Mouse (Mus musculus) kidney, postnatal 0 days (tissue): Measurements from ENCODE around the gene Rbms1. TPM values are rescaled to one million over a fixed set of nuclear protein-coding genes. Genes with fewer than 3 reads are reported as not detected.
A peak's percentile ranks its signal among the peaks of the same experiment; 100 is the strongest.

ENCODE experiments used
- ATAC-seq: fragments of 200-750 bp; cut with Nextera tagmentation; replicated peaks from 2 replicates; pipeline ENCODE4 v1.8.0; 2017; ENCODE audit warnings: low read depth, moderate number of reproducible peaks, moderate TSS enrichment, moderate library complexity; ENCODE audit not compliant: low FRiP score
- DNase-seq: peaks from one replicate; pipeline ENCODE4 v3.0.0-alpha.2; 2016; ENCODE audit warnings: low spot score
- H3K27ac ChIP-seq: fragments of 300-500 bp; sonication (generic); 2 replicates; pipeline ENCODE4 v1.5.1; 2014; ENCODE audit warnings: mild to moderate bottlenecking
- H3K27me3 ChIP-seq: fragments of 300-500 bp; sonication (generic); 2 replicates; pipeline ENCODE4 v1.6.1; 2014; ENCODE audit warnings: low read length, mixed read lengths; ENCODE audit not compliant: insufficient read depth
- H3K36me3 ChIP-seq: fragments of 300-500 bp; sonication (generic); 2 replicates; pipeline ENCODE4 v1.6.1; 2014; ENCODE audit warnings: low read length, mixed read lengths; ENCODE audit not compliant: insufficient read depth
- H3K4me1 ChIP-seq: fragments of 300-500 bp; sonication (generic); replicated peaks from 2 replicates; pipeline ENCODE4 v1.6.1; 2014; ENCODE audit warnings: antibody characterized with exemption, low read length, mixed read lengths; ENCODE audit not compliant: insufficient read depth
- H3K4me2 ChIP-seq: fragments of 300-500 bp; sonication (generic); 2 replicates; pipeline ENCODE4 v1.6.1; 2014; ENCODE audit warnings: mild to moderate bottlenecking, low read length, moderate library complexity, mixed read lengths
- H3K4me3 ChIP-seq: fragments of 300-500 bp; sonication (generic); replicated peaks from 2 replicates; pipeline ENCODE4 v1.5.1; 2014; ENCODE audit warnings: low read depth, low read length
- H3K9ac ChIP-seq: fragments of 300-500 bp; sonication (generic); 2 replicates; pipeline ENCODE4 v1.6.1; 2014; ENCODE audit warnings: low read depth, low read length
- H3K9me3 ChIP-seq: fragments of 300-500 bp; sonication (generic); replicated peaks from 2 replicates; pipeline ENCODE4 v1.6.1; 2016; ENCODE audit warnings: low read length, inconsistent platforms, mixed read lengths
- CTCF ChIP-seq: IDR thresholded peaks from 2 replicates; pipeline ENCODE4 v1.5.1; 2016; ENCODE audit warnings: antibody characterized with exemption, low read depth, mild to moderate bottlenecking, moderate library complexity
- WGBS: fragments of 180-500 bp; shearing (Covaris S2); extraction: QIAGEN DNeasy Blood & Tissue Kit; methylation state at CpG from one replicate; pipeline ENCODE4 v1.1.7; 2014; 5-methylcytosine and 5-hydroxymethylcytosine counted together
- polyA plus RNA-seq: library from polyadenylated mRNA; unstranded; fragments of >200 nt; fragmentation: Nextera tagmentation; extraction: Ambion mirVana; gene quantifications from 2 replicates; pipeline ENCODE4 v1.2.1, GENCODE M21; 2015

Rbms1 gene
- polyA plus RNA-seq, 1 experiment from 2014 or later = 92.5 TPM

- TF ChIP-seq CTCF = no peak
- Histone ChIP-seq H3K27me3 (no peaks in the 10 kb centered on the region), H3K9me3 (no peaks in the 10 kb centered on the region), H3K36me3 (no peaks in the 10 kb centered on the region), H3K9ac (no peak overlapping the region), H3K4me1 (peaks cover 17% of the 10 kb centered on the region; the same call in 1 of the 2 replicates), H3K4me2 (no peak overlapping the region), H3K4me3 (no peak overlapping the region), H3K27ac (no peak overlapping the region)
- ATAC-seq = no peak
- DNase-seq = no peak
- 58% methylated on average over 4 of the region's 4 CpGs for WGBS
These were observed 94.8 kb downstream of the Rbms1 start for GRCm38 (mm10) chr2:60868060-60868662.

GRCm38 (mm10) chr2:60867304-60867703 is 95.7 kb downstream of the Rbms1 start:
- H3K27ac ChIP-seq = no peak overlapping the region
- H3K4me2 ChIP-seq = no peak overlapping the region
- H3K27me3 ChIP-seq = no peaks in the 10 kb centered on the region
- H3K36me3 ChIP-seq = no peaks in the 10 kb centered on the region
- TF ChIP-seq CTCF = no peak
- no peak for ATAC-seq
- H3K4me3 ChIP-seq = no peak overlapping the region
- WGBS = 85% methylated on average over 8 of the region's 8 CpGs
- no peaks in the 10 kb centered on the region for H3K9me3 ChIP-seq
- no peak overlapping the region for H3K9ac ChIP-seq
- H3K4me1 ChIP-seq = peaks cover 17% of the 10 kb centered on the region; the same call in 1 of the 2 replicates
- no peak for DNase-seq

- Histone ChIP-seq H3K4me2 (no peak overlapping the region), H3K4me3 (no peak overlapping the region), H3K9ac (no peak overlapping the region), H3K27ac (no peak overlapping the region), H3K36me3 (no peaks in the 10 kb centered on the region), H3K9me3 (no peaks in the 10 kb centered on the region), H3K27me3 (no peaks in the 10 kb centered on the region), H3K4me1 (peaks cover 12% of the 10 kb centered on the region; the same call in 1 of the 2 replicates)
- TF ChIP-seq CTCF = no peak
- 21% methylated on average over 1 of the region's 1 CpGs for WGBS
- DNase-seq = no peak
- no peak for ATAC-seq
These were observed 97.1 kb downstream of the Rbms1 start for GRCm38 (mm10) chr2:60865869-60866268.

- DNase-seq = no peak
- H3K36me3 ChIP-seq = no peaks in the 10 kb centered on the region
- H3K4me3 ChIP-seq = no peak overlapping the region
- H3K9me3 ChIP-seq = no peaks in the 10 kb centered on the region
- no peaks in the 10 kb centered on the region for H3K27me3 ChIP-seq
- no peak for TF ChIP-seq CTCF
- no peak overlapping the region for H3K4me2 ChIP-seq
- WGBS = 17% methylated on average over 5 of the region's 5 CpGs
- no peak overlapping the region for H3K9ac ChIP-seq
- no peak for ATAC-seq
- no peak overlapping the region for H3K27ac ChIP-seq
- peaks cover 9% of the 10 kb centered on the region; the same call in 1 of the 2 replicates for H3K4me1 ChIP-seq
These were observed 98.0 kb downstream of the Rbms1 start for GRCm38 (mm10) chr2:60864977-60865376.

GRCm38 (mm10) chr2:60864256-60864795 is 98.7 kb downstream of the Rbms1 start:
- H3K27me3 ChIP-seq = no peaks in the 10 kb centered on the region
- no peak for TF ChIP-seq CTCF
- H3K27ac ChIP-seq = 0 out of 2 replicates have a peak overlapping the region, but pooled peaks have one; percentile 25
- 0 out of 2 replicates have a peak, but pooled peaks cover 4% of the 10 kb centered on the region for H3K36me3 ChIP-seq
- no peak overlapping the region for H3K4me2 ChIP-seq
- H3K9me3 ChIP-seq = no peaks in the 10 kb centered on the region
- no peak for DNase-seq
- WGBS = 64% methylated on average over 5 of the region's 5 CpGs
- H3K4me3 ChIP-seq = no peak overlapping the region
- ATAC-seq = no peak
- no peak overlapping the region for H3K9ac ChIP-seq
- peaks cover 9% of the 10 kb centered on the region; the same call in 1 of the 2 replicates for H3K4me1 ChIP-seq

GRCm38 (mm10) chr2:60863827-60864226 is 99.2 kb downstream of the Rbms1 start:
- no peaks in the 10 kb centered on the region for H3K9me3 ChIP-seq
- no peak overlapping the region for H3K27ac ChIP-seq
- no peak for TF ChIP-seq CTCF
- 81% methylated on average over 2 of the region's 2 CpGs for WGBS
- H3K4me3 ChIP-seq = no peak overlapping the region
- H3K4me2 ChIP-seq = no peak overlapping the region
- peaks cover 5% of the 10 kb centered on the region; the same call in 1 of the 2 replicates for H3K36me3 ChIP-seq
- no peak overlapping the region for H3K9ac ChIP-seq
- H3K4me1 ChIP-seq = peaks cover 9% of the 10 kb centered on the region; the same call in 1 of the 2 replicates
- ATAC-seq (no peak), DNase-seq (no peak)
- H3K27me3 ChIP-seq = no peaks in the 10 kb centered on the region
